9 mouse cellular contexts compared by ENCODE assay signal in genomic region chr14:75454716-75455115, GRCm38 (mm10). TPM values are rescaled to one million over a fixed set of nuclear protein-coding genes. Genes with fewer than 3 reads are reported as not detected.
DNase-seq lines count a peak whose midpoint lies in the region; ATAC-seq and TF ChIP-seq lines count a peak whose summit lies in the region.
"Had no signal": no experiment of that assay in that cellular context is flagged by ENCODE, and none has a peak within 500 bp of the region (broad histone marks: within the 10 kb centered on the region; RNA-seq: fewer than 3 reads in every experiment).

No protein-coding gene starts in this region.

- H3K9me3 ChIP-seq in kidney, embryonic 15.5 days (replicated peaks) = no peaks in the 10 kb centered on the region
- no peaks in the 10 kb centered on the region for H3K9me3 ChIP-seq in hindbrain, embryonic 10.5 days
- H3K9me3 ChIP-seq in midbrain, embryonic 16.5 days (replicated peaks; ENCODE audit: control insufficient read depth, low read length, poor library complexity, severe bottlenecking) = no peaks in the 10 kb centered on the region

- no peak for ATAC-seq in kidney, embryonic 15.5 days (replicated peaks; ENCODE audit: low FRiP score)
- peak; percentile 50 for ATAC-seq in midbrain, embryonic 16.5 days
- no peak for ATAC-seq in activated CD4-positive, CD25-positive, alpha-beta regulatory T cell, adult 4 months

- no peak for TF ChIP-seq POLR2A in kidney, adult 2 months (IDR thresholded peaks at IDR 0.05; ENCODE audit: low read depth, low read length)

- no peak overlapping the region for H3K4me2 ChIP-seq in kidney, embryonic 15.5 days
- H3K4me2 ChIP-seq in midbrain, embryonic 16.5 days (ENCODE audit: low read length) = peak overlapping the region; percentile 94

- H3K4me3 ChIP-seq in kidney, adult 2 months (ENCODE audit: insufficient read depth, low read depth, low read length) = no peak overlapping the region
- no peak overlapping the region for H3K4me3 ChIP-seq in kidney, embryonic 15.5 days (replicated peaks)
- no peak overlapping the region for H3K4me3 ChIP-seq in hindbrain, embryonic 10.5 days
- H3K4me3 ChIP-seq in midbrain, embryonic 16.5 days (ENCODE audit: low read depth, low read length) = no peak overlapping the region

- no peak overlapping the region for H3K9ac ChIP-seq in kidney, embryonic 15.5 days
- peak overlapping the region; percentile 11; the same call in 1 of the 2 replicates for H3K9ac ChIP-seq in midbrain, embryonic 16.5 days (ENCODE audit: low read depth, low read length)

- peak; percentile 10 for DNase-seq in kidney, adult 2 months
- DNase-seq in adrenal gland, postnatal 25 days = peak; percentile 30
- DNase-seq in hindbrain, embryonic 10.5 days (ENCODE audit: low spot score) = peak; percentile 53
- no peak for DNase-seq in cerebellum, postnatal 36 days
- DNase-seq in gastrocnemius, postnatal 25 days = no peak

- no peak overlapping the region for H3K27ac ChIP-seq in kidney, adult 2 months (ENCODE audit: insufficient read depth, low read depth, low read length)
- H3K27ac ChIP-seq in kidney, embryonic 15.5 days = no peak overlapping the region
- H3K27ac ChIP-seq in hindbrain, embryonic 10.5 days = no peak overlapping the region
- H3K27ac ChIP-seq in midbrain, embryonic 16.5 days (ENCODE audit: low read length) = peak overlapping the region; percentile 76
- H3K27ac ChIP-seq: macrophage had no signal

- WGBS in kidney, adult 2 months = 13% methylated on average over 4 of the region's 4 CpGs
- 13% methylated on average over 4 of the region's 4 CpGs for WGBS in kidney, embryonic 15.5 days
- 18% methylated on average over 4 of the region's 4 CpGs for WGBS in hindbrain, embryonic 10.5 days
- WGBS in midbrain, embryonic 16.5 days = 10% methylated on average over 4 of the region's 4 CpGs

- H3K36me3 ChIP-seq in kidney, adult 2 months (ENCODE audit: control insufficient read depth, insufficient read depth, low read length) = no peaks in the 10 kb centered on the region
- no peaks in the 10 kb centered on the region for H3K36me3 ChIP-seq in kidney, embryonic 15.5 days
- H3K36me3 ChIP-seq in hindbrain, embryonic 10.5 days = no peaks in the 10 kb centered on the region
- H3K36me3 ChIP-seq in midbrain, embryonic 16.5 days (ENCODE audit: control insufficient read depth, insufficient read depth, low read length) = no peaks in the 10 kb centered on the region

- no peak for TF ChIP-seq CTCF in kidney, adult 2 months (conservative IDR thresholded peaks at IDR 0.05; ENCODE audit: insufficient read depth, insufficient read length, low read depth, low read length)

- H3K27me3 ChIP-seq in kidney, adult 2 months (replicated peaks; ENCODE audit: control insufficient read depth, insufficient read depth, low read length) = no peaks in the 10 kb centered on the region
- H3K27me3 ChIP-seq in kidney, embryonic 15.5 days = peaks cover 30% of the 10 kb centered on the region
- peaks cover 41% of the 10 kb centered on the region for H3K27me3 ChIP-seq in hindbrain, embryonic 10.5 days (ENCODE audit: insufficient read depth, poor library complexity, severe bottlenecking)
- no peaks in the 10 kb centered on the region for H3K27me3 ChIP-seq in midbrain, embryonic 16.5 days (ENCODE audit: control insufficient read depth, insufficient read depth, low read depth, low read length)

- H3K4me1 ChIP-seq in kidney, adult 2 months (ENCODE audit: control insufficient read depth, insufficient read depth, low read length) = peaks cover 5% of the 10 kb centered on the region; the same call in 1 of the 2 replicates
- H3K4me1 ChIP-seq in kidney, embryonic 15.5 days = peaks cover 16% of the 10 kb centered on the region
- peaks cover 54% of the 10 kb centered on the region for H3K4me1 ChIP-seq in hindbrain, embryonic 10.5 days (replicated peaks)
- peaks cover 32% of the 10 kb centered on the region for H3K4me1 ChIP-seq in midbrain, embryonic 16.5 days (ENCODE audit: control insufficient read depth, insufficient read depth, low read length)

RNA-seq across cellular contexts. Expression of gene Siah3, which starts 1.1 kb away (rescaled TPM):
- polyA plus RNA-seq in kidney, adult 2 months (2012; rRNA removed) = not detected in 2 replicates
- 0.14 and 0.19 TPM in 2 replicates for polyA plus RNA-seq in kidney, embryonic 15.5 days (2015; fragmentation: Nextera tagmentation; extraction: Ambion mirVana)
- total RNA-seq in adrenal gland, postnatal 25 days (2021) = 0.33 and 0.46 TPM in 2 replicates
- 0.34 and 1.2 TPM in 2 replicates for polyA plus RNA-seq in hindbrain, embryonic 10.5 days (2016; fragmentation: Nextera tagmentation; extraction: Ambion mirVana)
- 2.7 and 3.0 TPM in 2 replicates for polyA plus RNA-seq in midbrain, embryonic 16.5 days (2015; fragmentation: Nextera tagmentation; extraction: Ambion mirVana)
- polyA plus RNA-seq in activated CD4-positive, CD25-positive, alpha-beta regulatory T cell, adult 4 months (2017; shearing (Covaris generic)) = under 1 TPM; 0.10 to 0.29 TPM
- total RNA-seq in gastrocnemius, postnatal 25 days (2021) = under 1 TPM; 0.05 to 0.16 TPM
- polyA plus RNA-seq: macrophage had no signal

Comparison
In these comparisons a context has a peak if more than half of its experiments do, and no peak if none do; other contexts are left out.
1. DNase-seq: peak in kidney, adult 2 months (single experiment), adrenal gland, postnatal 25 days (single experiment) and hindbrain, embryonic 10.5 days (single experiment); none in cerebellum, postnatal 36 days (0 of 2) and gastrocnemius, postnatal 25 days (single experiment).